22 mouse cellular contexts compared by ENCODE assay signal in the genomic region with DNA sequence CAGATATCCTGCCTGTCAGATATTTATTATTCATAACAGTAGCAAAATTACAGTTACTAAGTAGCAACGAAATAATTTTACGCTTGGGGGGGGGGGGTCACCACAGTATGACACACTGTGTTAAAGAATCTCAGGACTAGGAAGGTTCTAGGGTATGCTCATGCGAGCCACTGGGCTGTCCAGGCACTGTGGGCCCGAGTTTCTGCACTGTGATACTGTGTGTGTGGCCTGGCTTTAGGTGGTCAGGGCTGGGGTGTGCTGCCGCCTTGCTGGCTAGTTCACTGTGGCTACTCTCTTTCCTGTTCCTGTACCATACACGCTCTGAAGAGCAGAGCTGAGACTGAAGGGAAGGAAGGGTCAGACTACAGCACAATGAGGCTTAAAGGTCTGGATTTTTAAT.
A peak's percentile ranks its signal among the peaks of the same experiment; 100 is the strongest.
DNase-seq lines count a peak whose midpoint lies in the region; ATAC-seq and TF ChIP-seq lines count a peak whose summit lies in the region.
"Had no signal": no experiment of that assay in that cellular context is flagged by ENCODE, and none has a peak within 500 bp of the region (broad histone marks: within the 10 kb centered on the region; RNA-seq: fewer than 3 reads in every experiment).

No protein-coding gene starts in this region.

- no peak overlapping the region for H3K4me2 ChIP-seq in embryonic facial prominence, embryonic 12.5 days (replicated peaks)
- no peak overlapping the region for H3K4me2 ChIP-seq in midbrain, embryonic 11.5 days
- H3K4me2 ChIP-seq in midbrain, postnatal 0 days (ENCODE audit: low read depth, low read length, poor library complexity, severe bottlenecking): no peak overlapping the region
- H3K4me2 ChIP-seq: embryonic facial prominence, embryonic 15.5 days; forebrain, embryonic 13.5 days; heart, embryonic 11.5 days; hindbrain, embryonic 13.5 days had no signal

- no peak overlapping the region for H3K27ac ChIP-seq in embryonic facial prominence, embryonic 12.5 days
- no peak overlapping the region for H3K27ac ChIP-seq in embryonic facial prominence, embryonic 10.5 days (replicated peaks)
- 0 out of 2 replicates have a peak overlapping the region, but pooled peaks have one; percentile 25 for H3K27ac ChIP-seq in midbrain, embryonic 11.5 days (ENCODE audit: low read depth, low read length)
- no peak overlapping the region for H3K27ac ChIP-seq in midbrain, postnatal 0 days (ENCODE audit: low read depth, low read length)
- peak overlapping the region; percentile 57 for H3K27ac ChIP-seq in limb, embryonic 10.5 days
- H3K27ac ChIP-seq: embryonic facial prominence, embryonic 15.5 days; forebrain, embryonic 13.5 days; hindbrain, embryonic 13.5 days had no signal

- DNase-seq in embryonic facial prominence, embryonic 10.5 days (ENCODE audit: low spot score): no peak
- DNase-seq in heart, adult 11 months: peak; percentile 48
- DNase-seq in heart, adult 18-20 months: no peak
- DNase-seq in midbrain, embryonic 11.5 days (ENCODE audit: low spot score, missing footprints): no peak
- DNase-seq in midbrain, postnatal 0 days (ENCODE audit: low spot score): no peak
- DNase-seq in limb, embryonic 10.5 days (ENCODE audit: low spot score): no peak
- DNase-seq in retina, embryonic 14.5 days (ENCODE audit: low spot score): no peak
- DNase-seq: adrenal gland, adult 8-10 months; adrenal gland, postnatal 25 days; cerebellum, adult 11-12 months; cerebellum, adult 8-10 months; cerebellum, postnatal 10 days; cerebellum, postnatal 36 days; embryo, embryonic 11 days; gastrocnemius, postnatal 25 days had no signal

- 75% methylated on average over 6 of the region's 6 CpGs for WGBS in embryonic facial prominence, embryonic 12.5 days
- whole genome bisulfite sequencing in embryonic facial prominence, embryonic 10.5 days: 82% methylated on average over 6 of the region's 6 CpGs
- 71% methylated on average over 6 of the region's 6 CpGs for WGBS in midbrain, embryonic 11.5 days
- WGBS in midbrain, postnatal 0 days: 67% methylated on average over 6 of the region's 6 CpGs
- WGBS in limb, embryonic 10.5 days: 81% methylated on average over 6 of the region's 6 CpGs

- no peak for TF ChIP-seq CTCF in midbrain, postnatal 0 days (IDR thresholded peaks at IDR 0.05)

- peak; percentile 52; the same call in 1 of the 2 replicates for ATAC-seq in embryonic facial prominence, embryonic 12.5 days (ENCODE audit: insufficient number of reproducible peaks, insufficient read depth, low FRiP score, low TSS enrichment)
- ATAC-seq in midbrain, embryonic 11.5 days (ENCODE audit: low FRiP score): 0 out of 2 replicates have a peak, but pooled peaks have one; percentile 48
- ATAC-seq in midbrain, postnatal 0 days (ENCODE audit: low FRiP score): no peak
- ATAC-seq: activated CD4-positive, CD25-positive, alpha-beta regulatory T cell, adult 4 months; forebrain, embryonic 13.5 days; hindbrain, embryonic 16.5 days had no signal

- no peaks in the 10 kb centered on the region for H3K27me3 ChIP-seq in embryonic facial prominence, embryonic 12.5 days
- H3K27me3 ChIP-seq in embryonic facial prominence, embryonic 10.5 days (replicated peaks; ENCODE audit: low read depth, poor library complexity, severe bottlenecking): no peaks in the 10 kb centered on the region
- H3K27me3 ChIP-seq in midbrain, embryonic 11.5 days (ENCODE audit: control insufficient read depth, insufficient read depth, low read length): no peaks in the 10 kb centered on the region
- no peaks in the 10 kb centered on the region for H3K27me3 ChIP-seq in midbrain, postnatal 0 days (ENCODE audit: insufficient read depth, low read length)
- peaks cover under 1% of the 10 kb centered on the region; the same call in 1 of the 2 replicates for H3K27me3 ChIP-seq in limb, embryonic 10.5 days (ENCODE audit: low read depth, poor library complexity, severe bottlenecking)
- H3K27me3 ChIP-seq: embryonic facial prominence, embryonic 15.5 days; forebrain, embryonic 13.5 days; hindbrain, embryonic 13.5 days had no signal

- no peak overlapping the region for H3K9ac ChIP-seq in embryonic facial prominence, embryonic 12.5 days
- H3K9ac ChIP-seq in midbrain, embryonic 11.5 days (ENCODE audit: low read length): no peak overlapping the region
- no peak overlapping the region for H3K9ac ChIP-seq in midbrain, postnatal 0 days (replicated peaks; ENCODE audit: low read length, poor library complexity, severe bottlenecking)
- H3K9ac ChIP-seq: embryonic facial prominence, embryonic 15.5 days; forebrain, embryonic 13.5 days; hindbrain, embryonic 13.5 days had no signal

- H3K4me3 ChIP-seq in embryonic facial prominence, embryonic 12.5 days: no peak overlapping the region
- no peak overlapping the region for H3K4me3 ChIP-seq in embryonic facial prominence, embryonic 10.5 days
- H3K4me3 ChIP-seq in midbrain, embryonic 11.5 days (ENCODE audit: low read depth, low read length): no peak overlapping the region
- H3K4me3 ChIP-seq in midbrain, postnatal 0 days (ENCODE audit: low read depth, low read length): no peak overlapping the region
- no peak overlapping the region for H3K4me3 ChIP-seq in limb, embryonic 10.5 days
- H3K4me3 ChIP-seq: embryonic facial prominence, embryonic 15.5 days; forebrain, embryonic 13.5 days; hindbrain, embryonic 13.5 days had no signal

- no peaks in the 10 kb centered on the region for H3K36me3 ChIP-seq in embryonic facial prominence, embryonic 12.5 days
- no peaks in the 10 kb centered on the region for H3K36me3 ChIP-seq in embryonic facial prominence, embryonic 10.5 days (replicated peaks)
- H3K36me3 ChIP-seq in midbrain, embryonic 11.5 days (ENCODE audit: control insufficient read depth, insufficient read depth, low read length): no peaks in the 10 kb centered on the region
- no peaks in the 10 kb centered on the region for H3K36me3 ChIP-seq in midbrain, postnatal 0 days (ENCODE audit: insufficient read depth, low read length)
- no peaks in the 10 kb centered on the region for H3K36me3 ChIP-seq in limb, embryonic 10.5 days
- H3K36me3 ChIP-seq: embryonic facial prominence, embryonic 15.5 days; hindbrain, embryonic 13.5 days had no signal

- H3K9me3 ChIP-seq in embryonic facial prominence, embryonic 12.5 days: no peaks in the 10 kb centered on the region
- H3K9me3 ChIP-seq in embryonic facial prominence, embryonic 10.5 days: no peaks in the 10 kb centered on the region
- H3K9me3 ChIP-seq in midbrain, embryonic 11.5 days (ENCODE audit: control insufficient read depth, low read length): no peaks in the 10 kb centered on the region
- no peaks in the 10 kb centered on the region for H3K9me3 ChIP-seq in midbrain, postnatal 0 days (ENCODE audit: low read length)
- H3K9me3 ChIP-seq in limb, embryonic 10.5 days (replicated peaks): no peaks in the 10 kb centered on the region
- H3K9me3 ChIP-seq: embryonic facial prominence, embryonic 15.5 days; forebrain, embryonic 13.5 days; hindbrain, embryonic 13.5 days had no signal

- peaks cover 6% of the 10 kb centered on the region; the same call in 1 of the 2 replicates for H3K4me1 ChIP-seq in embryonic facial prominence, embryonic 12.5 days
- H3K4me1 ChIP-seq in embryonic facial prominence, embryonic 10.5 days: peaks cover 24% of the 10 kb centered on the region
- peaks cover 24% of the 10 kb centered on the region for H3K4me1 ChIP-seq in midbrain, embryonic 11.5 days (ENCODE audit: control insufficient read depth, insufficient read depth, low read length)
- no peaks in the 10 kb centered on the region for H3K4me1 ChIP-seq in midbrain, postnatal 0 days (ENCODE audit: insufficient read depth, low read length)
- peaks cover 39% of the 10 kb centered on the region for H3K4me1 ChIP-seq in limb, embryonic 10.5 days

Comparison
In these comparisons a context has a peak if more than half of its experiments do, and no peak if none do; other contexts are left out.
1. H3K27ac ChIP-seq: peak in midbrain, embryonic 11.5 days (single experiment) and limb, embryonic 10.5 days (single experiment); none in embryonic facial prominence, embryonic 12.5 days (single experiment), embryonic facial prominence, embryonic 10.5 days (single experiment) and midbrain, postnatal 0 days (single experiment).